Mouse (Mus musculus): ENCODE results near the gene Bcl2. TPM values are rescaled to one million over a fixed set of nuclear protein-coding genes. Genes with fewer than 3 reads are reported as not detected.

The Bcl2 gene
- total and polyA plus RNA-seq, 2 experiments from 2014 or later = 9.0 to 13.5 TPM

DNA sequence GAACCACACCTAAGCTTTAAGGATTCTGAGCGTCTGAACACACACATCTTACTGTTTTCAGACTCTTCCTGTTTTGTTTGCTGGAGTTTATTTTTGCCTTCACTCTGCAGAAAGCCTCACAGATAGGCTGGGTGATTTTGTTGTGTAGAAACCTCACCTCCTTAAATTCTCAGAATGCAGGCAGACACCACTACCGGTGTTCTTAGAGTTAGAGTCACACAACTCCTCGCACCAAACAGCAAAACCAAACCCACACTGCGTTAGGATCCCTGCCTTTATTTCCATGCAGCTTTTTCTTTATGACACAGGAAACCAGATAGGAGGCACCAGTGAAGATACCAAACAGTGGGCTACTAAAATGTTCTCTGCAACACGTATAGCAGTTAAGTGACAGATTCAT is 113.2 kb downstream of the Bcl2 start:
- WGBS = 91% methylated on average over 5 of the region's 5 CpGs
- no peak overlapping the region for H3K27ac ChIP-seq (ENCODE audit: low read depth, low read length)
- no peaks in the 10 kb centered on the region for H3K4me1 ChIP-seq (ENCODE audit: insufficient read depth, low read length)
- no peak overlapping the region for H3K4me3 ChIP-seq (ENCODE audit: low read depth, low read length)
- TF ChIP-seq CTCF (IDR thresholded peaks at IDR 0.05) = no peak
- no peak for DNase-seq (ENCODE audit: low spot score)
- no peaks in the 10 kb centered on the region for H3K36me3 ChIP-seq (ENCODE audit: insufficient read depth, low read length)
- no peaks in the 10 kb centered on the region for H3K9me3 ChIP-seq (ENCODE audit: low read length)
- no peak overlapping the region for H3K4me2 ChIP-seq (ENCODE audit: low read depth, low read length, poor library complexity, severe bottlenecking)
- no peak overlapping the region for H3K9ac ChIP-seq (replicated peaks; ENCODE audit: low read length, poor library complexity, severe bottlenecking)
- H3K27me3 ChIP-seq (ENCODE audit: insufficient read depth, low read length) = no peaks in the 10 kb centered on the region
- ATAC-seq (ENCODE audit: low FRiP score) = no peak

DNA sequence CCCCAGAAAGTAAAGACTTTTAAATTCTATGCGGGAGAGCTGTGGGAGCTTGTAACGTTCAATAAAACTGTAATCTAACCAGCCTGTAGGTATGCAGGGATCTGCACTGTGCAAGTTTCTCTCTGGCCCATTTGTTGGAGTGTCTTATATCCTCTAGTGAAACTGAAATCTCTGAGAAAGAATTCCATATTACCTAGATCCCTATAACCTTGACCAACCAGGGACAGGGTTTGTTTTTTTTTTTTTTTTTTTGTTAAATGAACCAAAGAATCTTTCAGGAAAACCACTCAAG is 115.8 kb downstream of the Bcl2 start:
- H3K9ac ChIP-seq (replicated peaks; ENCODE audit: low read length, poor library complexity, severe bottlenecking) = no peak overlapping the region
- TF ChIP-seq CTCF (IDR thresholded peaks at IDR 0.05) = no peak
- 81% methylated on average over 2 of the region's 2 CpGs for WGBS
- ATAC-seq (ENCODE audit: low FRiP score) (no peak), DNase-seq (ENCODE audit: low spot score) (no peak)
- H3K4me1 ChIP-seq (ENCODE audit: insufficient read depth, low read length) = no peaks in the 10 kb centered on the region
- no peak overlapping the region for H3K4me2 ChIP-seq (ENCODE audit: low read depth, low read length, poor library complexity, severe bottlenecking)
- H3K9me3 ChIP-seq (ENCODE audit: low read length) = no peaks in the 10 kb centered on the region
- no peaks in the 10 kb centered on the region for H3K27me3 ChIP-seq (ENCODE audit: insufficient read depth, low read length)
- H3K4me3 ChIP-seq (ENCODE audit: low read depth, low read length) = no peak overlapping the region
- H3K27ac ChIP-seq (ENCODE audit: low read depth, low read length) = no peak overlapping the region
- no peaks in the 10 kb centered on the region for H3K36me3 ChIP-seq (ENCODE audit: insufficient read depth, low read length)

DNA sequence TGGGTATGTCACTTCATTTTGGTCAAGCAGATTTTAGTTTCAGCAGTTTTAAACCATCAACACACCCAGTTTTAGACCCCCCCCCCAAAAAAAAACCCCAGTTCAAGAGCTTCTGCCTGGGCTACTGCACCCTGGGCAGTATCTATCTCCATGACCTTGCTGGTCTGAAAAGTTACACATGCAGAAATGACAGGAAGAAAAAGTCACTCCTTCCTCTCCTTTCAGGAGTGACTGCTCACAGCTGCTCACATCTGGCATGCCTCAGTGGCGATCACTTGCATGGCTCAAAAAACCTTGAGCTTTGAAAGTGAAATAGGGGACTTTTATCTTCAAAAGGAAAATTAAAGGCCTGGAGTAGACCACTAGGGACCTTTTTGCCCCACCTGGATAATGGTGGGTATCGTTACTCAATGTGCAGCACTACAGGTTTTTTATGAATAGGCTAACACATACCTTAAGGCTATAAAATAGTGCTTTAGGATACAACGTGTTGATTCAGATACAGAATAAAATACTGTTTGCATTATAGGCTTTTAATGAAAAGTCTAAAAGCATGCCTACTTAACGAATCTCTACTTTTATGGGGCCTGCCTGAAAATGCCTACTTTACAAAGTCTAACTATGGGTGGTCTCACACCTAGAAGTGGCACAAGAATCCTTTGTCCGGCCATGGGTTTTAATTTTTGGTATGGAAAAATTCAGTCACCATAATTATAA is 116.3 kb downstream of the Bcl2 start:
- Histone ChIP-seq H3K4me3 (ENCODE audit: low read depth, low read length) (no peak overlapping the region), H3K4me2 (ENCODE audit: low read depth, low read length, poor library complexity, severe bottlenecking) (no peak overlapping the region), H3K9me3 (ENCODE audit: low read length) (no peaks in the 10 kb centered on the region), H3K9ac (replicated peaks; ENCODE audit: low read length, poor library complexity, severe bottlenecking) (no peak overlapping the region), H3K36me3 (ENCODE audit: insufficient read depth, low read length) (no peaks in the 10 kb centered on the region), H3K4me1 (ENCODE audit: insufficient read depth, low read length) (no peaks in the 10 kb centered on the region), H3K27ac (ENCODE audit: low read depth, low read length) (no peak overlapping the region), H3K27me3 (ENCODE audit: insufficient read depth, low read length) (no peaks in the 10 kb centered on the region)
- no peak for DNase-seq (ENCODE audit: low spot score)
- TF ChIP-seq CTCF (IDR thresholded peaks at IDR 0.05) = no peak
- 83% methylated on average over 5 of the region's 5 CpGs for WGBS
- ATAC-seq (ENCODE audit: low FRiP score) = no peak

DNA sequence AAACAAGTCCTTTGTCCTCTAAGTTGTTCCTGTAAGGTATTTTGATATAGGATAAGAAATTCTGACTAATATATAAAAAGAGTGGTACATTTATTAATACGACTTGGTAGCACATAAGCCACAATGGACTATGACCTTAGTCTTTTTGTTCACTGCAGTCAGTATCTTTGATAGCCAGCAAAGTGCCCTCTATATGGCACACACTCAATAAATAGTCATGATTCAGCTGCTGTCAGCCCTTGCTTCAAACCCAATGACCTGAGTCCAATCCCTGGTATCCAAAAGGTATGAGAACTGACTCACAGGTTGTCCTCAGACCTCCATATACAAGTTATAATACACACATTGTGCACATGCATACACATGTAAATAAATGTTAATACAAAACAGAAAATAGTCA is 117.7 kb downstream of the Bcl2 start:
- H3K9me3 ChIP-seq (ENCODE audit: low read length) = no peaks in the 10 kb centered on the region
- no peak overlapping the region for H3K27ac ChIP-seq (ENCODE audit: low read depth, low read length)
- H3K9ac ChIP-seq (replicated peaks; ENCODE audit: low read length, poor library complexity, severe bottlenecking) = no peak overlapping the region
- no peaks in the 10 kb centered on the region for H3K4me1 ChIP-seq (ENCODE audit: insufficient read depth, low read length)
- no peak overlapping the region for H3K4me2 ChIP-seq (ENCODE audit: low read depth, low read length, poor library complexity, severe bottlenecking)
- no peak for TF ChIP-seq CTCF (IDR thresholded peaks at IDR 0.05)
- no peaks in the 10 kb centered on the region for H3K27me3 ChIP-seq (ENCODE audit: insufficient read depth, low read length)
- no peak for ATAC-seq (ENCODE audit: low FRiP score)
- 100% methylated on average over 1 of the region's 1 CpGs for WGBS
- no peak for DNase-seq (ENCODE audit: low spot score)
- H3K36me3 ChIP-seq (ENCODE audit: insufficient read depth, low read length) = no peaks in the 10 kb centered on the region
- no peak overlapping the region for H3K4me3 ChIP-seq (ENCODE audit: low read depth, low read length)

DNA sequence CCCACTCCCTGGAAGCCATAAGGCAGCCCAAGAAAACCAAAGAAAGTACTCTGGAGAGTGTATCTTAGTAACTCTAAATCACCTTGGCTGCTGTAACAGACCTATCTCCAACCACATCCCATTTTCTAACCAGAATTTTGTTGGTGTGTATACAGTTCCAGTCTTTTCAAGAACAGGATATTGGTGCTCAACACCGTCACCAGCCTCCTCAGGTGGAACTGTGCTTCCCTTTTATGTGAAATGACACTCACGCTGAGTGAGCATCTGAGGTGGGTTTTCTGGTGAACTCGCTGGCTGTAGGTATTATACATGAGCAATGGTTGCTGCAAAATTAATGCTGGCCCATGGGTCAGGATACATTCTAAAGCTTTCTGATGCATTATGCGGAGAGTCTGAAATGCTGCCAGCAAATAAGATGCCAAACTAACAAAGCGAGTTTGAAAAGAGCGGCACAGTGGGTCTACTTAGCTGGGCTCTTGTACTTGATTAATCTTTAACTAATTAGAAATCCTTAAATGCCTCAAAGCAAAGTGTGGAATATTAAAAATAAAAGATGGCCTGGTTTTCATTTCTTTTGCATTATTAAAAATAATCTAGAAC is 118.7 kb downstream of the Bcl2 start:
- TF ChIP-seq CTCF (IDR thresholded peaks at IDR 0.05) = no peak
- Histone ChIP-seq H3K9me3 (ENCODE audit: low read length) (no peaks in the 10 kb centered on the region), H3K27me3 (ENCODE audit: insufficient read depth, low read length) (no peaks in the 10 kb centered on the region), H3K4me3 (ENCODE audit: low read depth, low read length) (no peak overlapping the region), H3K36me3 (ENCODE audit: insufficient read depth, low read length) (no peaks in the 10 kb centered on the region), H3K9ac (replicated peaks; ENCODE audit: low read length, poor library complexity, severe bottlenecking) (no peak overlapping the region), H3K4me1 (ENCODE audit: insufficient read depth, low read length) (no peaks in the 10 kb centered on the region), H3K27ac (ENCODE audit: low read depth, low read length) (no peak overlapping the region), H3K4me2 (ENCODE audit: low read depth, low read length, poor library complexity, severe bottlenecking) (no peak overlapping the region)
- DNase-seq (ENCODE audit: low spot score) (no peak), ATAC-seq (ENCODE audit: low FRiP score) (no peak)
- WGBS = 63% methylated on average over 6 of the region's 6 CpGs

DNA sequence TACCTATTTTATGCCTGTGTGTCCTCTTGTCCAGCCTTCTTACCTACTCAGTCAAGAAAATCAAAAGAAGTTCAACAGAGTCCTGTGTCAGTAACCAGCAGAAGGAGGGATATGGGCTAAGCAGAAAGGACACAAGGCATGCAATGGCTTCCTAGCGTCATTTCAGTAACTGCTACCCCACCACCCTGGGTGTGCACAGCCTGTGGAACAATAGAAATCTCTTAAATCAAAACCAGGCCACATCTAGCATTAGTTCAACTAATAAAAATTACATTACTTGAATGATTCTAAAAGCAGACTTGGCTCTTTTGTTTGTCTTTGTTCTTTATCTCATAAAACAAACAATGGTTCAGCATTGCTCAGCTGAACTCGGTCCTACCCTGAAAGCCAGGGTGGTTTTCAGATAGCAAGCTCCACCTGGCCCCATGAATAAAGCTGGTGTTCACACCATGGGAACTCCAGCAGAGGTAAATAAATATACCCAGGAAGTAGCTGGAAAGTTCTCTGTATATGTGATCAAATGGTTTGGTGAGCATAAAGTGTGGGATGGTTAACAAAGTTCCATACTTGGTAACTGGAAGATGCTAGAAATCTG is 122.8 kb downstream of the Bcl2 start:
- no peak for DNase-seq (ENCODE audit: low spot score)
- Histone ChIP-seq H3K9ac (replicated peaks; ENCODE audit: low read length, poor library complexity, severe bottlenecking) (no peak overlapping the region), H3K4me3 (ENCODE audit: low read depth, low read length) (no peak overlapping the region), H3K27ac (ENCODE audit: low read depth, low read length) (no peak overlapping the region), H3K27me3 (ENCODE audit: insufficient read depth, low read length) (no peaks in the 10 kb centered on the region), H3K4me2 (ENCODE audit: low read depth, low read length, poor library complexity, severe bottlenecking) (no peak overlapping the region), H3K4me1 (ENCODE audit: insufficient read depth, low read length) (no peaks in the 10 kb centered on the region), H3K9me3 (ENCODE audit: low read length) (no peaks in the 10 kb centered on the region), H3K36me3 (ENCODE audit: insufficient read depth, low read length) (no peaks in the 10 kb centered on the region)
- ATAC-seq (ENCODE audit: low FRiP score) = no peak
- WGBS = 62% methylated on average over 2 of the region's 2 CpGs
- no peak for TF ChIP-seq CTCF (IDR thresholded peaks at IDR 0.05)

Data from midbrain, postnatal 0 days (tissue).